Mouse (Mus musculus) midbrain, embryonic 13.5 days (tissue): ENCODE measurements around the gene Gm38394. TPM values are rescaled to one million over a fixed set of nuclear protein-coding genes. Genes with fewer than 3 reads are reported as not detected.
"Not testable (repeated sequence)": the region's sequence is repeated elsewhere in the genome, so short reads cannot be mapped to it uniquely, and the experiment has no call there.

Source experiments
- ATAC-seq: fragments of 200-750 bp; cut with Nextera tagmentation; 2 replicates; pipeline ENCODE4 v1.8.0; 2017; ENCODE audit warnings: mild to moderate bottlenecking, moderate TSS enrichment, moderate library complexity
- H3K27ac ChIP-seq: fragments of 300-500 bp; sonication (generic); 2 replicates; pipeline ENCODE4 v1.5.1; 2015; ENCODE audit warnings: inconsistent platforms, mild to moderate bottlenecking, moderate library complexity
- H3K27me3 ChIP-seq: fragments of 300-500 bp; sonication (generic); 2 replicates; pipeline ENCODE4 v1.6.1; 2015; ENCODE audit warnings: mild to moderate bottlenecking, inconsistent platforms
- H3K36me3 ChIP-seq: fragments of 300-500 bp; sonication (generic); 2 replicates; pipeline ENCODE4 v1.6.1; 2015; ENCODE audit warnings: mild to moderate bottlenecking, inconsistent platforms
- H3K4me1 ChIP-seq: fragments of 300-500 bp; sonication (generic); replicated peaks from 2 replicates; pipeline ENCODE4 v1.6.1; 2015; ENCODE audit warnings: inconsistent platforms
- H3K4me2 ChIP-seq: fragments of 300-500 bp; sonication (generic); replicated peaks from 2 replicates; pipeline ENCODE4 v1.6.1; 2015; ENCODE audit warnings: moderate library complexity, mild to moderate bottlenecking, inconsistent platforms
- H3K4me3 ChIP-seq: fragments of 300-500 bp; sonication (generic); replicated peaks from 2 replicates; pipeline ENCODE4 v1.5.1; 2015; ENCODE audit warnings: mild to moderate bottlenecking, inconsistent platforms
- H3K9ac ChIP-seq: fragments of 300-500 bp; sonication (generic); replicated peaks from 2 replicates; pipeline ENCODE4 v1.6.1; 2015; ENCODE audit warnings: mild to moderate bottlenecking, inconsistent platforms
- H3K9me3 ChIP-seq: fragments of 300-500 bp; sonication (generic); 2 replicates; pipeline ENCODE4 v1.6.1; 2016; ENCODE audit warnings: mild to moderate bottlenecking, inconsistent platforms
- WGBS: fragments of 180-500 bp; shearing (Covaris S2); methylation state at CpG from one replicate; pipeline ENCODE4 v1.1.7; 2015; 5-methylcytosine and 5-hydroxymethylcytosine counted together
- polyA plus RNA-seq: library from polyadenylated mRNA; unstranded; fragments of >200 nt; fragmentation: Nextera tagmentation; extraction: Ambion mirVana; gene quantifications from 2 replicates; pipeline ENCODE4 v1.2.1, GENCODE M21; 2015

Gm38394 gene
- polyA plus RNA-seq, 1 experiment from 2014 or later, result 3.5 TPM

GRCm38 (mm10) chr1:133688301-133688700 lies 27.2 kb upstream of the Gm38394 start:
- no peak for ATAC-seq
- H3K4me1 ChIP-seq, result no peaks in the 10 kb centered on the region
- no peak overlapping the region for H3K4me3 ChIP-seq
- WGBS, result 73% methylated on average over 7 of the region's 7 CpGs
- no peak overlapping the region for H3K9ac ChIP-seq
- no peaks in the 10 kb centered on the region for H3K27me3 ChIP-seq
- H3K36me3 ChIP-seq, result no peaks in the 10 kb centered on the region
- H3K4me2 ChIP-seq, result no peak overlapping the region
- no peak overlapping the region for H3K27ac ChIP-seq
- 0 out of 2 replicates have a peak, but pooled peaks cover 2% of the 10 kb centered on the region for H3K9me3 ChIP-seq

- Histone ChIP-seq H3K27ac (no peak overlapping the region), H3K4me1 (no peaks in the 10 kb centered on the region), H3K36me3 (no peaks in the 10 kb centered on the region), H3K4me2 (no peak overlapping the region), H3K27me3 (no peaks in the 10 kb centered on the region), H3K4me3 (no peak overlapping the region), H3K9ac (no peak overlapping the region), H3K9me3 (0 out of 2 replicates have a peak, but pooled peaks cover 2% of the 10 kb centered on the region)
- no peak for ATAC-seq
- 85% methylated on average over 10 of the region's 10 CpGs for WGBS
These were observed 24.8 kb upstream of the Gm38394 start for GRCm38 (mm10) chr1:133685749-133686519.

- 68% methylated on average over 3 of the region's 3 CpGs for WGBS
- Histone ChIP-seq H3K4me2 (no peak overlapping the region), H3K27me3 (no peaks in the 10 kb centered on the region), H3K27ac (no peak overlapping the region), H3K4me1 (no peaks in the 10 kb centered on the region), H3K9me3 (no peaks in the 10 kb centered on the region), H3K9ac (no peak overlapping the region), H3K4me3 (no peak overlapping the region), H3K36me3 (no peaks in the 10 kb centered on the region)
- ATAC-seq, result no peak
These were observed 10.7 kb upstream of the Gm38394 start for GRCm38 (mm10) chr1:133671801-133672200.

- H3K4me2 ChIP-seq, result no peak overlapping the region
- no peaks in the 10 kb centered on the region for H3K27me3 ChIP-seq
- WGBS, result 91% methylated on average over 3 of the region's 3 CpGs
- H3K4me3 ChIP-seq, result no peak overlapping the region
- no peak overlapping the region for H3K27ac ChIP-seq
- H3K9me3 ChIP-seq, result no peaks in the 10 kb centered on the region
- no peaks in the 10 kb centered on the region for H3K36me3 ChIP-seq
- ATAC-seq, result no peak
- H3K9ac ChIP-seq, result no peak overlapping the region
- H3K4me1 ChIP-seq, result no peaks in the 10 kb centered on the region
These were observed 10.1 kb upstream of the Gm38394 start for GRCm38 (mm10) chr1:133671266-133671665.

- no peak overlapping the region for H3K9ac ChIP-seq
- H3K27me3 ChIP-seq, result no peaks in the 10 kb centered on the region
- no peaks in the 10 kb centered on the region for H3K4me1 ChIP-seq
- no peak overlapping the region for H3K4me2 ChIP-seq
- no peak overlapping the region for H3K4me3 ChIP-seq
- no peaks in the 10 kb centered on the region for H3K9me3 ChIP-seq
- no peak overlapping the region for H3K27ac ChIP-seq
- 84% methylated on average over 6 of the region's 6 CpGs for WGBS
- H3K36me3 ChIP-seq, result no peaks in the 10 kb centered on the region
- no peak for ATAC-seq
These were observed 9.7 kb upstream of the Gm38394 start for GRCm38 (mm10) chr1:133670776-133671175.

- Histone ChIP-seq H3K27ac (no peak overlapping the region), H3K4me1 (no peaks in the 10 kb centered on the region), H3K4me3 (no peak overlapping the region), H3K4me2 (no peak overlapping the region), H3K9me3 (no peaks in the 10 kb centered on the region), H3K27me3 (no peaks in the 10 kb centered on the region), H3K36me3 (no peaks in the 10 kb centered on the region), H3K9ac (no peak overlapping the region)
- WGBS, result 85% methylated on average over 12 of the region's 12 CpGs
- ATAC-seq, result no peak
These were observed 9.1 kb upstream of the Gm38394 start for GRCm38 (mm10) chr1:133670190-133670589.

- no peak overlapping the region for H3K9ac ChIP-seq
- no peak overlapping the region for H3K4me3 ChIP-seq
- no peak for ATAC-seq
These were observed 7.5 kb upstream of the Gm38394 start for GRCm38 (mm10) chr1:133668618-133669017.

GRCm38 (mm10) chr1:133667721-133668120 lies 6.6 kb upstream of the Gm38394 start:
- ATAC-seq, result no peak
- H3K4me1 ChIP-seq, result no peaks in the 10 kb centered on the region
- H3K4me3 ChIP-seq, result no peak overlapping the region
- 20% methylated on average over 7 of the region's 7 CpGs for WGBS
- no peak overlapping the region for H3K27ac ChIP-seq
- H3K27me3 ChIP-seq, result no peaks in the 10 kb centered on the region
- H3K4me2 ChIP-seq, result no peak overlapping the region
- H3K9me3 ChIP-seq, result no peaks in the 10 kb centered on the region
- no peak overlapping the region for H3K9ac ChIP-seq
- no peaks in the 10 kb centered on the region for H3K36me3 ChIP-seq

More at GRCm38 (mm10) chr1:133668618-133669017, 7.5 kb upstream of the Gm38394 start:
- no peaks in the 10 kb centered on the region for H3K27me3 ChIP-seq
- no peaks in the 10 kb centered on the region for H3K4me1 ChIP-seq
- WGBS, result 95% methylated on average over 3 of the region's 3 CpGs
- H3K36me3 ChIP-seq, result no peaks in the 10 kb centered on the region
- H3K27ac ChIP-seq, result no peak overlapping the region
- no peaks in the 10 kb centered on the region for H3K9me3 ChIP-seq
- no peak overlapping the region for H3K4me2 ChIP-seq

GRCm38 (mm10) chr1:133665713-133666112 lies 4.6 kb upstream of the Gm38394 start:
- not testable (repeated sequence) for H3K4me2 ChIP-seq, H3K27ac ChIP-seq, H3K36me3 ChIP-seq, H3K4me1 ChIP-seq, H3K4me3 ChIP-seq, H3K27me3 ChIP-seq, H3K9me3 ChIP-seq, H3K9ac ChIP-seq, ATAC-seq
- 88% methylated on average over 8 of the region's 8 CpGs for WGBS

GRCm38 (mm10) chr1:133664203-133664970 lies 3.3 kb upstream of the Gm38394 start:
- H3K4me3 ChIP-seq, result no peak overlapping the region
- no peaks in the 10 kb centered on the region for H3K27me3 ChIP-seq
- peaks cover 11% of the 10 kb centered on the region for H3K4me1 ChIP-seq
- ATAC-seq, result no peak
- no peaks in the 10 kb centered on the region for H3K9me3 ChIP-seq
- no peak overlapping the region for H3K4me2 ChIP-seq
- H3K27ac ChIP-seq, result no peak overlapping the region
- 59% methylated on average over 11 of the region's 11 CpGs for WGBS
- no peaks in the 10 kb centered on the region for H3K36me3 ChIP-seq
- H3K9ac ChIP-seq, result no peak overlapping the region

GRCm38 (mm10) chr1:133663427-133663826 lies 2.3 kb upstream of the Gm38394 start:
- Histone ChIP-seq H3K36me3 (no peaks in the 10 kb centered on the region), H3K4me3 (no peak overlapping the region), H3K4me1 (peaks cover 20% of the 10 kb centered on the region), H3K4me2 (no peak overlapping the region), H3K9me3 (no peaks in the 10 kb centered on the region), H3K27me3 (no peaks in the 10 kb centered on the region), H3K9ac (no peak overlapping the region), H3K27ac (no peak overlapping the region)
- WGBS, result 81% methylated on average over 4 of the region's 4 CpGs
- ATAC-seq, result no peak

- H3K4me2 ChIP-seq, result no peak overlapping the region
- no peak overlapping the region for H3K4me3 ChIP-seq
- ATAC-seq, result no peak
- no peaks in the 10 kb centered on the region for H3K27me3 ChIP-seq
- no peak overlapping the region for H3K9ac ChIP-seq
- H3K4me1 ChIP-seq, result peaks cover 25% of the 10 kb centered on the region
- H3K27ac ChIP-seq, result no peak overlapping the region
- 97% methylated on average over 7 of the region's 7 CpGs for WGBS
- H3K9me3 ChIP-seq, result no peaks in the 10 kb centered on the region
- H3K36me3 ChIP-seq, result peaks cover 4% of the 10 kb centered on the region
These were observed 1.8 kb upstream of the Gm38394 start for GRCm38 (mm10) chr1:133662941-133663340.
